Mouse (Mus musculus) thymus, postnatal 0 days (tissue): ENCODE measurements around the gene Klhdc3. TPM values are rescaled to one million over a fixed set of nuclear protein-coding genes. Genes with fewer than 3 reads are reported as not detected.

ENCODE experiments used
- DNase-seq: peaks from one replicate; pipeline ENCODE4 v3.0.0-alpha.2; 2015; ENCODE audit warnings: low spot score
- polyA plus RNA-seq: library from polyadenylated mRNA; unstranded; fragments of >200 nt; fragmentation: Nextera tagmentation; extraction: Ambion mirVana; gene quantifications from 2 replicates; pipeline ENCODE4 v1.2.1, GENCODE M21; 2015

The Klhdc3 gene
- polyA plus RNA-seq, 1 experiment from 2014 or later = 77.8 TPM

DNA sequence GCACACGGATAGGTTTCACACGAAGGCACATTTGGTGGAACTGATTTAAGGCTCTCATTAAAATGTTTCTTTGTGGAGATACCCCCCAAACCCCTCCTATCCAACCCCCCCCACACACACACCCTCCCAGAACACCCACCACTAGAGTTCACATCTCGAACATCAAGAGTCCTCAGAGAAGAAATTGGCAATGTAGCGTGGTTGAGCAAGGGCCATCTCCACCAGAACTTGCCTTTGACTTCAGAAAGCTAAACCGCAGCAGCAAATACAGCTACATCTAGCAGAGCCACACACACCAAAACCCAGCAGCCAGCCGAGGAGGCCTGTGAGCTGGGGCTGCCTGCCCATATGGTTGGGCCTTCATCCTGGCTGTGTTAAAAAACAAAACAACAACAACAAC is 53.3 kb downstream of the Klhdc3 start:
- no peak for DNase-seq

DNA sequence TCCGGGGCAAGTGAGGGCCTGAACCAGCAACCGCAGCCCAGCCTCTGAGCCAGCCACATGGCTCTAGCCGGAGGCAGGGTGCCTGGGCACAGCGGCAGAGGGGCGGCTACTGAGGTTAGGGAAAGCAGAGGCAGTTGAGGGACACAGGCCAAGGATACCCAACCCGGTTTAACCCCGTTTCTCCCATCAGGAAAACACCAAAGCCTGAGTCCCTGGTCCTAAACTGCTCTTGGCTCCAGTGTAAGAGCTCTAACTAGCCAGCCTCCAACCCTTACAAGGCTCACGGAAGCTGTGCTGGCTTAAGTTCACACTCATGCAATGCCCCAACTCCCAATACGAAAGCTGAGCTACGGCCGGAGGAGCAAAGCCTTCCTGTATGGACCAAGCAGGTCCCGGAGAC is 56.1 kb downstream of the Klhdc3 start:
- DNase-seq = no peak

Other genes starting within 250 kb of the Klhdc3 start
- gene Slc22a7, start 242.5 kb downstream of the Klhdc3 start, polyA plus RNA-seq = 6.4 and 9.4 TPM in 2 replicates
- 0.08 TPM in 1 of 2 replicates, not detected in the other for gene Ttbk1, start 193.2 kb downstream of the Klhdc3 start, polyA plus RNA-seq
- 28.3 and 33.7 TPM in 2 replicates for gene Dnph1, start 184.2 kb downstream of the Klhdc3 start, polyA plus RNA-seq
- 2.5 and 2.8 TPM in 2 replicates for gene Cul9, start 134.5 kb downstream of the Klhdc3 start, polyA plus RNA-seq
- gene Srf, start 124.7 kb downstream of the Klhdc3 start, polyA plus RNA-seq = 5.0 and 7.5 TPM in 2 replicates
- 24.7 and 25.1 TPM in 2 replicates for gene Ptk7, start 51.4 kb downstream of the Klhdc3 start, polyA plus RNA-seq
- 17.7 and 18.4 TPM in 2 replicates for gene Klc4, start 34.9 kb downstream of the Klhdc3 start, polyA plus RNA-seq
- gene Mrpl2, start 34.7 kb downstream of the Klhdc3 start, polyA plus RNA-seq = 110 and 113 TPM in 2 replicates
- 14.0 and 16.0 TPM in 2 replicates for gene Cul7, start 30.6 kb downstream of the Klhdc3 start, polyA plus RNA-seq
- gene Rrp36, start 6.6 kb downstream of the Klhdc3 start, polyA plus RNA-seq = 53.2 and 68.6 TPM in 2 replicates
- 106 and 109 TPM in 2 replicates for gene Mea1, start 2.1 kb downstream of the Klhdc3 start, polyA plus RNA-seq
- 54.0 and 56.6 TPM in 2 replicates for gene Ppp2r5d, start 24.2 kb upstream of the Klhdc3 start, polyA plus RNA-seq
- gene Pex6, start 30.5 kb upstream of the Klhdc3 start, polyA plus RNA-seq = 22.8 and 23.3 TPM in 2 replicates
- 2.9 and 3.0 TPM in 2 replicates for gene Gnmt, start 48.3 kb upstream of the Klhdc3 start, polyA plus RNA-seq
- 55.1 and 58.0 TPM in 2 replicates for gene Cnpy3, start 71.3 kb upstream of the Klhdc3 start, polyA plus RNA-seq
- 118 and 120 TPM in 2 replicates for gene Ptcra, start 82.8 kb upstream of the Klhdc3 start, polyA plus RNA-seq
- 112 and 116 TPM in 2 replicates for gene 2310039H08Rik, start 91.7 kb upstream of the Klhdc3 start, polyA plus RNA-seq
- gene Rpl7l1, start 101.8 kb upstream of the Klhdc3 start, polyA plus RNA-seq = 136 and 137 TPM in 2 replicates
- 4.5 and 5.6 TPM in 2 replicates for gene Bicral, start 177.6 kb upstream of the Klhdc3 start, polyA plus RNA-seq
- gene Tbcc, start 209.8 kb upstream of the Klhdc3 start, polyA plus RNA-seq = 54.1 and 60.3 TPM in 2 replicates
- gene Prph2, start 229.5 kb upstream of the Klhdc3 start, polyA plus RNA-seq = not detected in 2 replicates